Mouse (Mus musculus) CH12.LX (cell line): Measurements from ENCODE around the gene Spag7.

Experiments
- CTCF ChIP-seq, 2 experiments: IDR thresholded peaks in 1 of 2; conservative IDR thresholded peaks in 1 of 2; 2 replicates each; pipeline ENCODE4 v1.5.1; 2011 to 2012; ENCODE audit warnings: low read depth in 2 of 2, low read length in 2 of 2, improper control_type of control experiment in 1 of 2, inconsistent platforms in 1 of 2, mild to moderate bottlenecking in 1 of 2, moderate library complexity in 1 of 2
- EP300 ChIP-seq: IDR thresholded peaks from 2 replicates; pipeline ENCODE4 v1.6.1; 2011; ENCODE audit warnings: low read length, improper control_type of control experiment
- GABPA ChIP-seq: IDR thresholded peaks from 2 replicates; pipeline ENCODE4 v1.6.1; 2012; ENCODE audit warnings: low read depth, low read length, improper control_type of control experiment, inconsistent platforms; ENCODE audit not compliant: insufficient replicate concordance
- JUND ChIP-seq: conservative IDR thresholded peaks from 2 replicates; pipeline ENCODE4 v1.6.1; 2011; ENCODE audit warnings: low read depth, low read length, improper control_type of control experiment
- MAFK ChIP-seq: IDR thresholded peaks from 2 replicates; pipeline ENCODE4 v1.6.1; 2011; ENCODE audit warnings: low read length, improper control_type of control experiment; ENCODE audit not compliant: insufficient replicate concordance
- MAX ChIP-seq: IDR thresholded peaks from 2 replicates; pipeline ENCODE4 v1.6.1; 2011; ENCODE audit warnings: low read length, improper control_type of control experiment
- POLR2A ChIP-seq: IDR thresholded peaks from 2 replicates; pipeline ENCODE4 v1.6.1; 2011; ENCODE audit warnings: low read depth, mild to moderate bottlenecking, improper control_type of control experiment, low read length
- RAD21 ChIP-seq: IDR thresholded peaks from 2 replicates; pipeline ENCODE4 v1.6.1; 2011; ENCODE audit warnings: low read depth, mild to moderate bottlenecking, low read length, improper control_type of control experiment, moderate library complexity
- UBTF ChIP-seq: IDR thresholded peaks from 2 replicates; pipeline ENCODE4 v1.6.1; 2012; ENCODE audit warnings: low read depth, mild to moderate bottlenecking, inconsistent platforms, low read length, improper control_type of control experiment, moderate library complexity
- ZC3H11A ChIP-seq: IDR thresholded peaks from 2 replicates; pipeline ENCODE4 v1.6.1; 2012; ENCODE audit warnings: low read depth, mild to moderate bottlenecking, inconsistent platforms, low read length, improper control_type of control experiment

DNA sequence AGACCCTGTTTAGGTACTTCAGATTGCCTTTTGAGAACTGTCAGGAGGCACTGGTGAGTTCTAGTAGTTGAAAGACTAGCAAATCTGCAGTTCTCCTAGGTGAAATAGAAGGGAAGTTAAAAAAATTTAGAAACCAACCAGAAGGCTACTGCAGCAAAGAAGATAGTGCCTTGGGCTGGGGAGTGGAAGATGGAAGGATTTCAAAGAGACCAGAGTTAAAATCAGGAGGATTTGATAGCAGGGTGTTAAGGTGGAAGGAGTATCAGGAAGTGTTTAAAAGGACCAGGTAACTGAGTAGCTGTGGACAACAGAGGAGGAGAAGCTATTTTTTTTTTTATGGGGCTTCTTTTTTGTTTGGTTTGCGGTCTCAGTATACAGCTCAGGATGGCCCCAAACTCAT is 31.5 kb downstream of the Spag7 start:
- TF ChIP-seq JUND (no peak), RAD21 (no peak), POLR2A (no peak), ZC3H11A (no peak), CTCF (conservative IDR thresholded peaks at IDR 0.05 in 1 of 2, IDR thresholded peaks at IDR 0.05 in 1 of 2; ENCODE audit: low read depth in 2 of 2, low read length in 2 of 2) (no peak), MAFK (no peak), GABPA (no peak), MAX (no peak), EP300 (no peak), UBTF (no peak)
